Mouse (Mus musculus): ENCODE measurements at regions not wholly inside any gene's neighbourhood (a gene's known extent, or its start where the extent isn't known, plus 50 kb on each side); places are given as distances from the start of the nearest gene placed in this dataset.

DNA sequence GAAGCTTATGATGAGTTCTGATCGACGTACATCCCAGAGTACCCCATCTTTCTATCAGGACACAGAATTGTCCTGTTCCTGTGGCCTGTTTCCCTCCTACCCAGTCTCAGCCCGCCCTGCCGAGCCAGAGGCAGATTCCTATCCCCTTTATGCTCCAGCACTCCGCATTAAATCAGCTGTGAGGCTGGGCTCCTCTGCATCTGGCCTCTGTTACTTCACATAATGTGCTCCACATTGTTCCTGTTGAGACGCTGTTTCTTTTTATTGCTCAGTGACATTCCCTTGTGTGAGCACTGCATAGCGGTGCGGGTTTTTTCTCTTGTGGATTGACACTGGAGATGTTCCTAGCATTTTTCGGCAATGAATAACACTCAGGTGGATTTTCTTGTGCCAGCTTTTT, 68.2 kb upstream of the Shb start:
- no peak for DNase-seq (ENCODE audit: low read depth, low spot score)
- WGBS = 51% methylated on average over 9 of the region's 9 CpGs

DNA sequence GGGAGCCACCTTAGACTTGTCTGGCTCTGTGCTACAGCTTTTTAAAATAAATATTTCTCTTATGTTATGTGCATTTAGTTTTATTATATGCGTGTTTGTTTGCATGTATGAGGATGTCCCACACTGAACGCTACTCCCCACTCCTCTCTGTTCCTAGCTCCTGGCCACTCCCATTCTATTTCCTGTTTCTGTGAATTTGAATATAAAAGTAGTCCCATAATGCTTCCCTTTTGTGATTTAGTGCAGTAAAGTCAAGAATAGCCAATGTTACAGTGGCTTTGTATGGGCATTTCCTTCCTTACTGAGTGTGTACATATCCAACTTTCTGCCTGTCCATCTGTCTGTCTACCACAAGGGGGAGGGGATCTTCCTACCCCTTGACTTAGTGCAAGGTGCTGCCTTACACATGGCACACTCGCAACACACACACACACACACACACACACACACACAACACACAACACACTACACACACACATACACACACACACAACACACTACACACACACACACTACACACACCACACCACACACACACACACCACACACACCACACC, 61.2 kb upstream of the Shb start:
- DNase-seq (ENCODE audit: low read depth, low spot score) = no peak
- 59% methylated on average over 3 of the region's 3 CpGs for WGBS

GRCm38 (mm10) chr4:45592766-45593165, 60.5 kb upstream of the Shb start:
- no peak for DNase-seq (ENCODE audit: low read depth, low spot score)
- 90% methylated on average over 2 of the region's 2 CpGs for WGBS

- DNase-seq (ENCODE audit: low read depth, low spot score) = no peak
These were observed 59.4 kb upstream of the Shb start for GRCm38 (mm10) chr4:45591405-45592315.

GRCm38 (mm10) chr4:45590836-45591235, 58.6 kb upstream of the Shb start:
- DNase-seq (ENCODE audit: low read depth, low spot score) = no peak
- 27% methylated on average over 2 of the region's 2 CpGs for WGBS

More at GRCm38 (mm10) chr4:45591405-45592315, 59.4 kb upstream of the Shb start:
- WGBS = 33% methylated on average over 23 of the region's 23 CpGs

DNA sequence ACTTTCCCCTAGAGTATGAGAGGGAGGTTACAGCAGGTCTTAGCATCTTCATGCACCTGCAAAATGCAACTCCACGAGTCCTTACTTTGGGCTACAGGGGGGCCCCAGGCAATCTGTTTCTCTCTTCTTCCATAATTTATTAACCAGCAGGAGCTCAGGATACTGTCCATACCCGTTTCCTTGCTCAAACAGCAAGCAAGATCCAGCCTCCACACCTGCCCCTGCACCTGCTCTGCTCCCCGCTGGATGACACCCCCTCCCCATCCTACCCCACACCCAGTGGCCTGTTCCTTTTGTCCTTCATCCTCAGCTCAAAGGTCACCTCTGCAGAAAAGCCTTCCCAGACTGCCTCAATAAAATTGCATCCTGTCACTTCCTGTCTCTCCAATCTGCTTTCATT, 56.1 kb upstream of the Shb start:
- 19% methylated on average over 3 of the region's 3 CpGs for WGBS
- DNase-seq (ENCODE audit: low read depth, low spot score) = no peak

DNA sequence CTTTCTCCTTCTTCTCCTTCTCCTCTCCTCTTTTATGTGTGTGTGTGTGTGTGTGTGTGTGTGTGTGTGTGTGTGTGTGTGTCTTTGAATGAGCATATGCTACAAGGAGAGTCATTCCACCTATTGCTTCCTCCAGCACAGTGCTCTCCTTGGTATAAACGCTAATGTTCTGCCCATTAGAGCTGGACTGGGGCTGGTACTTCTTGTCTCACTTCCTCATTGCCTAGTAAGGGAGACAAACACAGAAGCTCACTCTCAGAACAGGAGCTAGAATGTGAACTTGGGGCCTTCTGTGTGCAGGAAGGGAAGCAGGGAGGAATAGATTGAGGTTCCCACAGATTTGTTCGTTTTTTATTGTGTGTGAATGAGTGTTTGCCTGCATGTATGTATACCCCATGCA, 54.9 kb upstream of the Shb start:
- no peak for DNase-seq (ENCODE audit: low read depth, low spot score)
- WGBS = 30% methylated on average over 2 of the region's 2 CpGs

DNA sequence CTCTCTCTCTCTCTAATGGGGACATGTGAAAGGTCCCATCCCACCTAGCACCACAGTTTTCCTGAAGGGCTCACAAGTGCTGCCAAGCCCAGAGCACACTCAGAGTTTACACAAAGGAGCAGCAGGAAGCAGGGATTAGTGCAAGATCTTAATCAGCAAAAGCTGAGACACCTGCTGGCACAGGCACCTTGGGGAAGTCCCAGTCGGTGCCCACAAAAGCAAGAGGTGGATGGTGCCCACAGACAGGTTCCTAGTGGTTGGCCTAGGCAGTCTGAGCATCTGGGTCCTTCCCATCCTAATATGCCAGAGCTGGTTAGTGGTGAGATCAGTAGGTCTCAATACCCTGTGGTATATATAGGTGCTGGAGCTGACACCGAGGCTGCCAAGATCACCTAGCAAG, 54.0 kb upstream of the Shb start:
- 22% methylated on average over 2 of the region's 2 CpGs for WGBS
- DNase-seq (ENCODE audit: low read depth, low spot score) = no peak

- no peak for DNase-seq (ENCODE audit: low read depth, low spot score)
- 25% methylated on average over 8 of the region's 8 CpGs for WGBS
These were observed 53.0 kb upstream of the Shb start for GRCm38 (mm10) chr4:45585188-45585820.

- DNase-seq (ENCODE audit: low read depth, low spot score) = no peak
- 36% methylated on average over 4 of the region's 4 CpGs for WGBS
These were observed 51.7 kb upstream of the Shb start for GRCm38 (mm10) chr4:45583966-45584365.

DNA sequence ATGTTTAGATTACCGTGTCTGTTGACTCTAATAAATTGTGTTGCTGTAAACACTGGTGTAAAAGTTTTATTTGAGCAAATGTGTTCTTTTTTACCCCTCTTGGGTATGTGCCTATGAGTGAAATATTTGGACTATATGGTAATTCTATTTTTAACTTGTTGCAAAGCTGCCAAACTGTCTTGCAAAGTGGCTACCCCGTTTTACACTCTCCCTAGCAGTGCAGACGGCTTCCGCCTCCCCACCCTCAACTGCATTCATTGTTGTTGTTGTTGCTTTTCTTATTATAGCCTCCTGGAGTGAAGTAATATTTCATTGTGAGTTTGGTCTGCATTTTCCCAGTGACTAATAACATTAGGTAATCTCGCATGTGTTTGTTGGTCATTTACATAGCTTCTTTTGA, 50.2 kb upstream of the Shb start:
- 69% methylated on average over 5 of the region's 5 CpGs for WGBS

More for the DNA sequence above, 50.2 kb upstream of the Shb start:
- DNase-seq (ENCODE audit: low read depth, low spot score) = no peak

Data from large intestine, adult 2 months (tissue).